Mouse (Mus musculus): ENCODE data around the gene Ankrd36. TPM values are rescaled to one million over a fixed set of nuclear protein-coding genes. Genes with fewer than 3 reads are reported as not detected.
"Not testable (repeated sequence)": the region's sequence is repeated elsewhere in the genome, so short reads cannot be mapped to it uniquely, and the experiment has no call there.

Ankrd36 gene
- total RNA-seq (2015; ENCODE audit: low replicate concordance) (0.63 TPM in 1 of 2 replicates, not detected in the other), total RNA-seq (2017; ENCODE audit: low replicate concordance) (4.6 TPM in 2 replicates)

- ATAC-seq (replicated peaks; ENCODE audit: low FRiP score, poor library complexity, severe bottlenecking) = no peak
Observed at GRCm38 (mm10) chr11:5569474-5569873, at the start of gene Ankrd36. TSS of gene Ankrd36 (plus strand) at chr11:5569684.

- peak; percentile 94 for ATAC-seq (replicated peaks; ENCODE audit: low FRiP score, poor library complexity, severe bottlenecking)
Observed at GRCm38 (mm10) chr11:5520412-5521265, 48.8 kb upstream of the Ankrd36 start, which contains the start of gene Xbp1. TSS of gene Xbp1 (plus strand) at chr11:5520659.

GRCm38 (mm10) chr11:5521266-5521515 lies 48.3 kb upstream of the Ankrd36 start:
- ATAC-seq (replicated peaks; ENCODE audit: low FRiP score, poor library complexity, severe bottlenecking) = peak; percentile 13; the same call in 1 of the 2 replicates

- ATAC-seq (replicated peaks; ENCODE audit: low FRiP score, poor library complexity, severe bottlenecking) = peak; percentile 79
Observed at GRCm38 (mm10) chr11:5521516-5522291, 47.8 kb upstream of the Ankrd36 start.

GRCm38 (mm10) chr11:5522798-5523415 lies 46.6 kb upstream of the Ankrd36 start:
- no peak for ATAC-seq (replicated peaks; ENCODE audit: low FRiP score, poor library complexity, severe bottlenecking)

GRCm38 (mm10) chr11:5525418-5525817 lies 44.1 kb upstream of the Ankrd36 start:
- ATAC-seq (replicated peaks; ENCODE audit: low FRiP score, poor library complexity, severe bottlenecking) = no peak

- no peak for ATAC-seq (replicated peaks; ENCODE audit: low FRiP score, poor library complexity, severe bottlenecking)
Observed at GRCm38 (mm10) chr11:5526573-5527439, 42.7 kb upstream of the Ankrd36 start.

GRCm38 (mm10) chr11:5527865-5528523 lies 41.5 kb upstream of the Ankrd36 start:
- no peak for ATAC-seq (replicated peaks; ENCODE audit: low FRiP score, poor library complexity, severe bottlenecking)

- ATAC-seq (replicated peaks; ENCODE audit: low FRiP score, poor library complexity, severe bottlenecking) = no peak
Observed at GRCm38 (mm10) chr11:5528841-5529240, 40.6 kb upstream of the Ankrd36 start.

GRCm38 (mm10) chr11:5530172-5530571 lies 39.3 kb upstream of the Ankrd36 start:
- ATAC-seq (replicated peaks; ENCODE audit: low FRiP score, poor library complexity, severe bottlenecking) = no peak

GRCm38 (mm10) chr11:5530717-5531116 lies 38.8 kb upstream of the Ankrd36 start:
- ATAC-seq (replicated peaks; ENCODE audit: low FRiP score, poor library complexity, severe bottlenecking) = peak; percentile 64; the same call in 1 of the 2 replicates

- ATAC-seq (replicated peaks; ENCODE audit: low FRiP score, poor library complexity, severe bottlenecking) = no peak
Observed at GRCm38 (mm10) chr11:5533108-5533507, 36.4 kb upstream of the Ankrd36 start.

GRCm38 (mm10) chr11:5537454-5537853 lies 32.0 kb upstream of the Ankrd36 start:
- not testable (repeated sequence) for ATAC-seq (replicated peaks; ENCODE audit: low FRiP score, poor library complexity, severe bottlenecking)

GRCm38 (mm10) chr11:5540331-5540730 lies 29.2 kb upstream of the Ankrd36 start:
- no peak for ATAC-seq (replicated peaks; ENCODE audit: low FRiP score, poor library complexity, severe bottlenecking)

- ATAC-seq (replicated peaks; ENCODE audit: low FRiP score, poor library complexity, severe bottlenecking) = 0 out of 2 replicates have a peak, but pooled peaks have one; percentile 2
Observed at GRCm38 (mm10) chr11:5541230-5541798, 28.2 kb upstream of the Ankrd36 start.

GRCm38 (mm10) chr11:5541799-5542481 lies 27.5 kb upstream of the Ankrd36 start, which contains the start of gene Ccdc117:
TSS of gene Ccdc117 (minus strand) at chr11:5542187.
- peak; percentile 98 for ATAC-seq (replicated peaks; ENCODE audit: low FRiP score, poor library complexity, severe bottlenecking)

- no peak for ATAC-seq (replicated peaks; ENCODE audit: low FRiP score, poor library complexity, severe bottlenecking)
Observed at GRCm38 (mm10) chr11:5542482-5543185, 26.9 kb upstream of the Ankrd36 start.

Data from erythroblast, adult 5-6 weeks (primary cell).